Mouse (Mus musculus): ENCODE results near the gene 1810024B03Rik.

1810024B03Rik gene

DNA sequence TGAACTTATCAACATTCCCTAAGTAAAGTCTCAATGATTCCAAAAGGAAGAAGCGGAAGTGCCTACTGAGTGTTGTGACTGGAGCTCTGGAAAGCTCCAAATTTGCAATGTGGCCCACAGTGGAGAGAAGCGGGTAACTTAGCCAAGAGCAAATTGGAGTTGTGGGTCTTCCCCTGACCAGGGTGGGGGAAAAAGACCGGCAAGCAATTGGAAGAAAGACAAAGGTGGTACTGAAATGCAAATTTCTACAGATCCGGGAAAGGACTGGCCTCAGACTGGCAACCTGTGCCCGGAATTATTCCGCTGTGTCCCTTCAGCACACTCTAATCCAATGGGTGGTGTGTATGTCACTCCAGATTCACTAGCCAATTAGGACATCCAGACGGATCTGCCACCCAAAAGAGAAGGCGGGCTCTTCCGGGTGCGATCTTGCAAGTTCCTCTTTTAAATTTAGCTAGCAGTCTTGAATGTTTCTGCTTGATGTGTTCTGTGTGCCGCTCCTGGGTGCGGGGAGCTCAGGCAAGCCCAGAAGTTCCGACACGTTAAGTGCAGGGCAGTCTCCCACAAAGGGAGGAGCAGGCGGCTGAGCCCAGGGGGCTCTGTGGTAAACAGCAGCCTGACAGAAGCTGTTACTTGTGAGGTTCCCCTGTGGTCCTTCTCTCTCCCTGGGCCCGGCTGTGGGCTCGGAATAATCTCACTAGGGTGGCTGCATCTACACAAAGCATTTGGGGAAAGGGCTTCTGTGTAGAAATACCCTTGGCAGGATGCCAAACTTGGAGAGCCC lies 25.3 kb downstream of the 1810024B03Rik start:
- in situ Hi-C loops (cut with MboI, MseI) = no loop called here

DNA sequence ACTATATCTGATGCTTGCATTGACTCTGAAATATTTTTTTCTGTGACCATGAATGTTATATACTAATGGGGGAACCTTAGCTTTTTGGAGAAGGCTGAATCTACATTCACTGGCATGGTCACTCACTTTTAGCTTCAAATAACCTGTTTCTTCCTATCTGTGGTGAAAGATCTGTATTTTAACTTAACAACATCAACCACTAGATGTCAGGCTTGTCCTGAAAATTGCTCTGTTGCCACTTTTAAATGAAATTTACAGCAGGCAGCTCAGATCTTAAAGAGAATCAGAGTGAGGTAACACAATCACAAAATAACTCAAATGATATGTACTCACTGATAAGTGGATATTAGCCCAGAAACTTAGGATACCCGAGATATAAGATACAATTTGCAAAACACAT lies 41.8 kb downstream of the 1810024B03Rik start:
- in situ Hi-C loops (cut with MboI, MseI) = loop anchor here (5.0 kb wide), 1 partner anchor 36 kb away; no protein-coding TSS in a partner anchor

DNA sequence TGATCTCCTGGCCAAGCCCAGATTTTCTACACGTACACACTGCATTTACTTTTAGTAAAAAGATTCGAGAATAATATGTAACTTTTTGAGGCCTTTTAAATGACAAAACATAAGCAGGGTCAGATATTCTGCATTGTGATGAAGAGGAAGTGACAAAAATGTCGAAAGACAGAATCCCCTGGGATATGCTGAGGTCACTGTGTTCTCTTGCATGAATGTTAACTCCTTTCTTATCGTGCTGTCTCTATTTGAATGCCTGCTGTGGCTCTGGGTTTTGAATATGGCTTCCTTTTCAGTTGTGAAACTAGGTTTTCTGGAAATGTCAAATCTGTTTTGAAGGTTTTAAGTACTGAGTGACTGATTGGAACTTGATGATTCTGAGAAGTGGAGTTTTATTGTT lies 42.4 kb downstream of the 1810024B03Rik start:
- in situ Hi-C loops (cut with MboI, MseI) = loop anchor here (5.0 kb wide), 1 partner anchor 37 kb away; no protein-coding TSS in a partner anchor

DNA sequence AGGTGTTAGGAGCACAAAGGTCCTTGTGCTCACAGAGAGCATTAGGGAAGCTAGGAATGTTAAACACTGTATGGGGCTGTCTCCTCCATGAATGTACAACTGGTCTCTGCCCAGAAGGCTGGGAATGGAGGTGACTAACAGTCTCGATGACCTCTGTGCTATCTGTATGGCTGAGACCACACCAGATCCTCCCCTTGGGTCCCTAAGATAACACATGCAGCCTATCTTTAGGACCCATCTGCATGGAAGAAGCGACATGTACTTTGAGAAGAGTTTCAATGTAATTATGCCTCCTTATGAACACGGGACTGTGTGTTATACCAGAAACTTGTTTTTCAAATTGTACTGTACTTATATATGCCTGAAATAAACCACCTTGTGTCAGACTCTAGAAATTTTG lies 62.4 kb downstream of the 1810024B03Rik start:
- in situ Hi-C loops (cut with MboI, MseI) = no loop called here

DNA sequence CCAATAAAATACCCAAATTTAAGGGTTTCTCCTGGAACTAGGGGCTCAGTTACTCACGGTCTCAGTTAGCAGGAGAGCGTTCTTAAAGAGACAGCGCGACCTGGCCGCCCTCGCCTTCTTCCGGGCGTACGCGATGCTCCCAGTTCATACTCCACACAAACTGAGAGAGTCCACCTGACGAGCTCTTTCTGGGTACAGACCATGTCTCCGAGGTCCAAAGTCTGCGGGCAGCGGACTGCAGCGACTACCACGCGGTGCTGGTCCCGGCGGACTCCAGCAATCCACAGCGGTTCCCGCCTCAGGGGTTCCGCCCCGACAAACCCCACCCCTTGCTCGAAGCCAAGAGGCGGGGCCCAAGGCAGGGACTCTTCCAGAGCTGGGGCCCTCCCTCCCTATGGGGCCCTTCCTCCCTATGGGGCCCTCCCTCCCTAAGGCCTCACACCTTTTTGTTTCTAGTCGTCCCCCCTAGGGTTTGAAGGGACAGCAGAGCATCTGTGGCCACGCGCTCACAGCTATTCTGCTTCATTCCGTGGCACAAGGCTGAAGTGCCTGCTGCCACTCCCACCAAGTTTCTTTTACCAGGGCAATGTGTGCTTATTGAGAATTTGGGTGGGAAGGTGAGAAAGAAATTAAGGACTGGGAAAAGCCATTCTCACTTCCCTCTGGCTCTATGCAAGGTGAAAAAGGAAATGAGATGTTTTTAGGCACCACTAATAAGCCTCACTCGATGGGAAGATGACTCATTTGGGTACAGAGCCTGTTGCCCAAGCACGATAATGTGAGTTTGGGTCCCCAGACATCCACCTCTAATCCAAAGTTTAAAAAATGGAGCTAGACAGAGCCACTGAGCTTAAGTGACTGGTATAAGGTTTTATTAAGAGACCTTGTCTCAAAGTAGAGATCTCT lies 64.7 kb downstream of the 1810024B03Rik start, which contains the start of gene Itpripl1:
TSS of gene Itpripl1 (minus strand) at position 285 of the 906 bp plus-strand sequence.
- in situ Hi-C loops (cut with MboI, MseI) = no loop called here

DNA sequence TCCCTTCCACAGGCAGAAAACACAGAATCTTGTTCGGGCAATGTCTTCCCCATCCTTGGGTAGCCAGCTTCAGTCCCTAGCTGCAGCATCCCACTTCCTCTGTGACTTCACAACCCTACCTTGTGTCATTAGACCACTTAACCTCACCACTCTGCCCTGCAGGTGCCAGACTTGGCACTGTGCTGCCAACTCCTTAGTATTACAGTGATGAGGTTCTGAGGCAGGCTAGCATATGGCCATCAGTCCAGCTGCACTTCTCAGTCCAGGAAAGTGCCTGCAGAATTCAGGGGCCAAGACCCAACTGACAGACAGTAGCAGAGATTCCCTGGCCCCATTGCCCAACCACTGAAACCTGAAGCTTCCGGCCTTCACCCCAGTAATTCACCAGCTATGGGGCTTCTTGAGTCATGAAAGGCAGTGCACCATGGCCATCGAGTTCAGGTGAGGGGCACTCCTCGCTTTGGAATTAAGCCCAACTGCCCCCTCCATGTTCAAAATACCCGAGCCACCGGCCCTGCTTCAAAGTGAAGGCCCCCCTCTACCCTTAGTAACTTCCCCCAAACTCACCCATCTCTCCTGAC lies 65.4 kb downstream of the 1810024B03Rik start:
- in situ Hi-C loops (cut with MboI, MseI) = no loop called here

DNA sequence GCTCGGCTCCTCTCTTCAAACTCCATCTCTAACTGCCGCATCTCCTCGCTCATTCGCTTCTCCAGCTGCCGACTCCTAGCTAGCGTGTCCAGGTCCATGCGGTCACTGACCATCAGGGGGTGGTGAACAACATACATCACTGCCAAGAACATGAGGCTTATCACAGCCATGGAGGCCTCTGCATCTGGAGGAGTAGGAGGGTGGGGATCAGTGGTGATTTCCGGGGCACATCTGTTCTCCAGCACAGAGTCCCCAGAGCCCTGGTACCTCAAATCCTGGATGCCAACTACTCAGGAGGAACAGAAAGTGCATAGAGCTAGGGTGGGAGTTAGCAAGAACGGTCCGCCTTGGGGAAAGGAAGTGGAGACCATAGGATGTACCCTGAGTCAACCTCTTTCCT lies 66.0 kb downstream of the 1810024B03Rik start:
- in situ Hi-C loops (cut with MboI, MseI) = no loop called here

DNA sequence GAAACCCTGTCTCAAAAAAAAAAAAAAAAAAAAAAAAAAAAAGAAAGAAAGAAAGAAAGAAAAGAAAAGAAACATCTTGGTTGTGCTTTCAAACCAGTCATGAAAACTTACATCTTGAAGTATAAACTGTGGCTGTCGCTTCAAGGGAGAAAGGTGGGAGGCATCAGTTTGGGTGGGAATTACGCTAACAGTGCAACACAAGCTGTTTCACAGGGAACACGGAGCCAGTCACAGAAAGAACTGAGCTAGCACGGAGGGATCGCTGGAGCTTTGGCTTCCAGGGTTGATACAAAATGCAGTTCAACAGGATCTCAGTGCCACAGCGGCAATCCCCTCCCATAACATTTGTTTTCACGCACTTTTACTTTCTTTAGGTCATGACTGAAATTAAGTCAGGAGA lies 68.1 kb downstream of the 1810024B03Rik start:
- in situ Hi-C loops (cut with MboI, MseI) = no loop called here

DNA sequence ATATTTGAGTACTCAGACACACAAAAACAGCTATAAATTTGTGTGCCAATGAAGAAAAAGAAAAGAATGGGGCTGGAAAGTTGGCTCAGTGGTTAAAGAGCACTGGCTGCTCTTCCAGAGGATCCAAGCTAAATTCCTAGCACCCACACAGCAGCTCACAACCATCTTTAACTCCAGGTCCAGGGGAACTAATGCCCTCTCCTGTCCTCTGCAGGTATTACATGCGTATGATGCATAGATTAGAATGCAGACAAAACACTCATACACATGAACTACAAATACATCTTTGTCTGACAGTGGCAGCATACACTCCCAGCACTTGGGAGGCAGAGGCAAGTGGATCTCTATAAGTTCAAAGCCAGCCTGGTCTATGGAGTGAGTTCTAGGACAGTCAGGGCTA lies 68.5 kb downstream of the 1810024B03Rik start:
- in situ Hi-C loops (cut with MboI, MseI) = no loop called here

DNA sequence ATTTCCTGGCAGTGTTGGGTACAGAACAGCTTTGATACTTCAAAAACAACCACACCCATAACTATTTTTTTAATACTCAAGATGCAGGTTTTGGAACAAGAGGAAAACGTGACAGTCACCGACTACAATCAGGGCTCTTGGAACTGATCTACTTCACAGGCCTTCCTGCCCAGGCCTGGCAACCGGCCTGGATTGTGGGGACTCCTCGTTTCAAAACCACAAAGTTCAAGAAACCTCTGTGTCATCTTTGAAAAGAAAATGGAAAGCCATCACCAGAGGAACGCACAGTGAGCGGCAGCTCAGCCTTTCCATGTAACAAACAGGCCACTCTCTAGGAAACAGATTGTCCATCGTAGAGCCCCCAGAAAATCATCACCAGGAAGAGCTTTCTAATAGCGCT lies 69.0 kb downstream of the 1810024B03Rik start:
- in situ Hi-C loops (cut with MboI, MseI) = no loop called here

DNA sequence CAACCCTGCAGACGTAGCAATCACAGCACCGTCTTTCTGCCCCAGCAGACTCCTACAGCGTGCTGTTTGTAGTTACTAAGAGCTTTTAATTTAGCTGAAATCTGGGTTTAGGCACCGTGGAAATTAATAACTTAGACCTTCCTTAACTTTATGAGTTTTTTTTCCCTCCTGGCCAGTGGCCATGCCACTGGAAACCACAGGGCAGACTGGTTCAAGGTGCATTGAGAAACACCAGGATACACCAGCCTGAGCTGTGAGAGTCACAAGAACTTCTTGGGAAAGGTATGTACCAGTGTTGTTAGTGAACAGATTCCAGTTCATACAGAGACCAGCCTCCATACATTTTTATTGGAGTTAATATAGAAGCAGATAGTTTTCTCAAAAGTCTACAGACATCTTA lies 69.6 kb downstream of the 1810024B03Rik start:
- in situ Hi-C loops (cut with MboI, MseI) = no loop called here

DNA sequence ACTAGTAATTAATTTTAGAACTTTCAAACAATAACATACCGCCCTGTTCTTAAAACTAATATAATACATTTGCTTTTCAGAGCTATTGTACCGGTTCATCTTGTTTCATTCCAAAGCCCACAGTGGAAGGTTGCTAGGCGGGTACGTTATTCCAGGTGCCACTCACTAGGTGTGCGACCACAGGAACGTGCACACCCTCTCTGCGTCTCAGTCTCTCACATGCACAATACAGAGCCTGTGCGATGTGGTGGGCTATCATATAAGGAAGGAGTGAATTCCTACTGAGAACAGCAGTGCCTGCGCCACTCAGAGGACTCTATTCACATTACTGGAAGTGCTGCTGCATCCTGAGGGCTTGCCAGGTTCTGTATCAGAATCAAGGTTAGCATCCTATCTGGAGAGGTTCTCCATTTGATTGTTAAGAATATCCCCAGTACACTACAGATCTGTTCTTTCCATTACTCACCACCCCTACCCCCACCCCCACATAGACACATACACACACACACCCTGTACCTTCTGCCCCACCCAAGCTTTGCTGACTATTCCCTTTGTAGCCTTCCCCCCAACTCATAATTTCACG lies 70.2 kb downstream of the 1810024B03Rik start:
- in situ Hi-C loops (cut with MboI, MseI) = no loop called here

DNA sequence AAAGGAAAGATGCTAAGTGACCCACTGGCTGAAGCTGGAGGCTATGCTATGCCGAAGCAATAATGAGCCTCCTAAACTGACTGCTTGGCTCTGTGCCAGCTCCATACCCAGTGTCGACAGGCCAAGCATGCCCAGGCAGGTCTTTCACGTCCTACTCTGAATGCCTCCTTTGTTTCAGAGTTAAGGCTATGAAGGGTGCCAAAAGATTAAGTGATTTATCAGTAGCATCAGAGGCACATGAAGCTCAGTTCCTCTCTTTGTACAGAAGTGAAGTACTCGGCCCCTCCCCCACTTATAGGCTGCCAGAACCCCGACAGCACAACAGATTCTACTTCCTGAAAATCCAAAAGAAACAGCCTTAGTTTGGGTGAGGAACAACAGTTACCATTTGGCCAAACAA lies 71.1 kb downstream of the 1810024B03Rik start:
- in situ Hi-C loops (cut with MboI, MseI) = no loop called here

Measured in T-helper 2 cell (primary cell).